Mouse (Mus musculus) forebrain, embryonic 14.5 days (tissue): ENCODE data around the gene Gpc6. TPM values are rescaled to one million over a fixed set of nuclear protein-coding genes. Genes with fewer than 3 reads are reported as not detected.

Source experiments
- ATAC-seq: fragments of 200-750 bp; cut with Nextera tagmentation; 2 replicates; pipeline ENCODE4 v1.8.0; 2017; ENCODE audit warnings: mild to moderate bottlenecking, moderate library complexity
- DNase-seq: peaks from one replicate; pipeline ENCODE4 v3.0.0-alpha.2; 2015; ENCODE audit warnings: low spot score
- H3K27ac ChIP-seq: fragments of 300-500 bp; sonication (generic); 2 replicates; pipeline ENCODE4 v1.5.1; 2014; ENCODE audit warnings: low read depth, mild to moderate bottlenecking, control low read depth, low read length, moderate library complexity
- H3K27me3 ChIP-seq: fragments of 300-500 bp; sonication (generic); replicated peaks from 2 replicates; pipeline ENCODE4 v1.6.1; 2014; ENCODE audit warnings: low read length, control low read depth, mixed read lengths; ENCODE audit not compliant: control insufficient read depth, insufficient read depth
- H3K36me3 ChIP-seq: fragments of 300-500 bp; sonication (generic); 2 replicates; pipeline ENCODE4 v1.6.1; 2014; ENCODE audit warnings: low read length, control low read depth; ENCODE audit not compliant: control insufficient read depth, insufficient read depth
- H3K4me1 ChIP-seq: fragments of 300-500 bp; sonication (generic); 2 replicates; pipeline ENCODE4 v1.6.1; 2014; ENCODE audit warnings: antibody characterized with exemption, low read length, control low read depth; ENCODE audit not compliant: control insufficient read depth, insufficient read depth
- H3K4me2 ChIP-seq: fragments of 300-500 bp; sonication (generic); 2 replicates; pipeline ENCODE4 v1.6.1; 2014; ENCODE audit warnings: mild to moderate bottlenecking, control low read depth, low read length
- H3K4me3 ChIP-seq: fragments of 300-500 bp; sonication (generic); 2 replicates; pipeline ENCODE4 v1.5.1; 2014; ENCODE audit warnings: low read depth, low read length, control low read depth
- H3K9ac ChIP-seq: fragments of 300-500 bp; sonication (generic); 2 replicates; pipeline ENCODE4 v1.6.1; 2014; ENCODE audit warnings: mild to moderate bottlenecking, low read length, control low read depth, moderate library complexity
- H3K9me3 ChIP-seq: fragments of 300-500 bp; sonication (generic); replicated peaks from 2 replicates; pipeline ENCODE4 v1.6.1; 2016; ENCODE audit warnings: low read length, control low read depth, mixed read lengths; ENCODE audit not compliant: control insufficient read depth
- WGBS: fragments of 180-500 bp; shearing (Covaris S2); extraction: QIAGEN DNeasy Blood & Tissue Kit; methylation state at CpG from one replicate; pipeline ENCODE4 v1.1.7; 2014; 5-methylcytosine and 5-hydroxymethylcytosine counted together
- polyA plus RNA-seq: library from polyadenylated mRNA; unstranded; fragments of >200 nt; fragmentation: Nextera tagmentation; extraction: Ambion mirVana; gene quantifications from 2 replicates; pipeline ENCODE4 v1.2.1, GENCODE M21; 2014

The Gpc6 gene
- 9.0 and 12.1 TPM in 2 replicates for polyA plus RNA-seq

GRCm38 (mm10) chr14:116924876-116925601 is at the start of gene Gpc6:
TSS of gene Gpc6 (plus strand) at chr14:116925315.
- no peaks in the 10 kb centered on the region for H3K9me3 ChIP-seq
- H3K9ac ChIP-seq = peak within 1 kb of the TSS; percentile 84
- H3K4me3 ChIP-seq = peak within 1 kb of the TSS; percentile 78
- H3K4me2 ChIP-seq = peak within 1 kb of the TSS; percentile 87
- no peaks in the 10 kb centered on the region for H3K36me3 ChIP-seq
- peak; percentile 95 for DNase-seq
- H3K27ac ChIP-seq = peak within 1 kb of the TSS; percentile 93
- WGBS = under 1% methylated on average over 38 of the region's 38 CpGs
- peaks cover 19% of the 10 kb centered on the region for H3K4me1 ChIP-seq
- no peaks in the 10 kb centered on the region for H3K27me3 ChIP-seq
- peak; percentile 76 for ATAC-seq

- Histone ChIP-seq H3K27ac (no peak overlapping the region), H3K27me3 (no peaks in the 10 kb centered on the region), H3K9ac (no peak overlapping the region; the same call in 1 of the 2 replicates), H3K36me3 (no peaks in the 10 kb centered on the region), H3K4me3 (no peak overlapping the region), H3K4me1 (peaks cover 3% of the 10 kb centered on the region; the same call in 1 of the 2 replicates), H3K4me2 (peak overlapping the region; percentile 33), H3K9me3 (no peaks in the 10 kb centered on the region)
- peak; percentile 55 for ATAC-seq
- 11% methylated on average over 7 of the region's 7 CpGs for WGBS
- peak; percentile 57 for DNase-seq
These were observed 42.6 kb upstream of the Gpc6 start for GRCm38 (mm10) chr14:116882480-116883044.

- Histone ChIP-seq H3K4me2 (no peak overlapping the region), H3K4me1 (no peaks in the 10 kb centered on the region), H3K27ac (no peak overlapping the region), H3K27me3 (no peaks in the 10 kb centered on the region), H3K9me3 (no peaks in the 10 kb centered on the region), H3K9ac (no peak overlapping the region), H3K36me3 (no peaks in the 10 kb centered on the region), H3K4me3 (no peak overlapping the region)
- no peak for DNase-seq
- no peak for ATAC-seq
- 78% methylated on average over 3 of the region's 3 CpGs for WGBS
These were observed 30.8 kb upstream of the Gpc6 start for GRCm38 (mm10) chr14:116894316-116894715.

GRCm38 (mm10) chr14:116897971-116898370 is 27.1 kb upstream of the Gpc6 start:
- Histone ChIP-seq H3K27ac (no peak overlapping the region), H3K9ac (no peak overlapping the region), H3K27me3 (no peaks in the 10 kb centered on the region), H3K9me3 (no peaks in the 10 kb centered on the region), H3K36me3 (no peaks in the 10 kb centered on the region), H3K4me3 (no peak overlapping the region), H3K4me1 (no peaks in the 10 kb centered on the region), H3K4me2 (no peak overlapping the region)
- DNase-seq (no peak), ATAC-seq (no peak)
- WGBS = 38% methylated on average over 1 of the region's 1 CpGs

- Histone ChIP-seq H3K27ac (no peak overlapping the region), H3K4me2 (no peak overlapping the region), H3K4me3 (no peak overlapping the region), H3K27me3 (no peaks in the 10 kb centered on the region), H3K9me3 (no peaks in the 10 kb centered on the region; the same call in 1 of the 2 replicates), H3K9ac (no peak overlapping the region), H3K4me1 (no peaks in the 10 kb centered on the region), H3K36me3 (no peaks in the 10 kb centered on the region)
- DNase-seq (no peak), ATAC-seq (no peak)
- 87% methylated on average over 1 of the region's 1 CpGs for WGBS
These were observed 13.3 kb upstream of the Gpc6 start for GRCm38 (mm10) chr14:116911768-116912167.

GRCm38 (mm10) chr14:116916874-116917273 is 8.2 kb upstream of the Gpc6 start:
- Histone ChIP-seq H3K9me3 (no peaks in the 10 kb centered on the region), H3K27me3 (no peaks in the 10 kb centered on the region), H3K27ac (no peak overlapping the region), H3K9ac (no peak overlapping the region), H3K4me2 (no peak overlapping the region), H3K4me3 (no peak overlapping the region), H3K4me1 (no peaks in the 10 kb centered on the region), H3K36me3 (no peaks in the 10 kb centered on the region)
- ATAC-seq = no peak
- 34% methylated on average over 6 of the region's 6 CpGs for WGBS
- no peak for DNase-seq

- ATAC-seq (no peak), DNase-seq (no peak)
- H3K4me2 ChIP-seq = peak overlapping the region; percentile 87
- H3K9ac ChIP-seq = no peak overlapping the region
- H3K27ac ChIP-seq = no peak overlapping the region
- H3K4me1 ChIP-seq = peaks cover 19% of the 10 kb centered on the region
- no peaks in the 10 kb centered on the region for H3K27me3 ChIP-seq
- 20% methylated on average over 2 of the region's 2 CpGs for WGBS
- H3K4me3 ChIP-seq = no peak overlapping the region
- H3K9me3 ChIP-seq = no peaks in the 10 kb centered on the region
- H3K36me3 ChIP-seq = no peaks in the 10 kb centered on the region
These were observed 849 bp upstream of the Gpc6 start for GRCm38 (mm10) chr14:116924266-116924665.

GRCm38 (mm10) chr14:116925691-116926403 is 732 bp downstream of the Gpc6 start:
- peak overlapping the region; percentile 78 for H3K4me3 ChIP-seq
- DNase-seq (no peak), ATAC-seq (peak; percentile 52)
- peak overlapping the region; percentile 84 for H3K9ac ChIP-seq
- H3K4me1 ChIP-seq = peaks cover 19% of the 10 kb centered on the region
- WGBS = under 1% methylated on average over 58 of the region's 58 CpGs
- no peaks in the 10 kb centered on the region for H3K36me3 ChIP-seq
- H3K27ac ChIP-seq = peak overlapping the region; percentile 93
- H3K9me3 ChIP-seq = no peaks in the 10 kb centered on the region
- H3K4me2 ChIP-seq = peak overlapping the region; percentile 87
- no peaks in the 10 kb centered on the region for H3K27me3 ChIP-seq
